Mouse (Mus musculus): ENCODE data around the gene Selenov. TPM values are rescaled to one million over a fixed set of nuclear protein-coding genes. Genes with fewer than 3 reads are reported as not detected.
A peak's percentile ranks its signal among the peaks of the same experiment; 100 is the strongest.

The Selenov gene
- polyA plus RNA-seq, 1 experiment = not detected

- Histone ChIP-seq H3K36me3 (ENCODE audit: control insufficient read depth, insufficient read depth, low read length) (peaks cover 8% of the 10 kb centered on the region), H3K4me3 (ENCODE audit: insufficient read depth, low read depth, low read length) (no peak overlapping the region), H3K27me3 (replicated peaks; ENCODE audit: control insufficient read depth, insufficient read depth, low read length) (no peaks in the 10 kb centered on the region), H3K4me1 (ENCODE audit: control insufficient read depth, insufficient read depth, low read length) (no peaks in the 10 kb centered on the region), H3K27ac (ENCODE audit: insufficient read depth, low read depth, low read length) (no peak overlapping the region)
- TF ChIP-seq CTCF (conservative IDR thresholded peaks at IDR 0.05; ENCODE audit: insufficient read depth, insufficient read length, low read depth, low read length) (no peak), POLR2A (IDR thresholded peaks at IDR 0.05; ENCODE audit: low read depth, low read length) (no peak)
- no peak for DNase-seq
- 83% methylated on average over 4 of the region's 4 CpGs for WGBS
Observed at GRCm38 (mm10) chr7:28326457-28326856, 35.5 kb upstream of the Selenov start.

- no peak overlapping the region for H3K27ac ChIP-seq (ENCODE audit: insufficient read depth, low read depth, low read length)
- TF ChIP-seq POLR2A (IDR thresholded peaks at IDR 0.05; ENCODE audit: low read depth, low read length) (no peak), CTCF (conservative IDR thresholded peaks at IDR 0.05; ENCODE audit: insufficient read depth, insufficient read length, low read depth, low read length) (no peak)
- H3K4me3 ChIP-seq (ENCODE audit: insufficient read depth, low read depth, low read length) = no peak overlapping the region
- no peaks in the 10 kb centered on the region for H3K27me3 ChIP-seq (replicated peaks; ENCODE audit: control insufficient read depth, insufficient read depth, low read length)
- H3K36me3 ChIP-seq (ENCODE audit: control insufficient read depth, insufficient read depth, low read length) = peaks cover 6% of the 10 kb centered on the region
- DNase-seq = no peak
- WGBS = 96% methylated on average over 8 of the region's 8 CpGs
- no peaks in the 10 kb centered on the region for H3K4me1 ChIP-seq (ENCODE audit: control insufficient read depth, insufficient read depth, low read length)
Observed at GRCm38 (mm10) chr7:28325293-28325692, 34.3 kb upstream of the Selenov start.

- peaks cover 6% of the 10 kb centered on the region; the same call in 1 of the 2 replicates for H3K36me3 ChIP-seq (ENCODE audit: control insufficient read depth, insufficient read depth, low read length)
- H3K27me3 ChIP-seq (replicated peaks; ENCODE audit: control insufficient read depth, insufficient read depth, low read length) = no peaks in the 10 kb centered on the region
- no peak overlapping the region for H3K27ac ChIP-seq (ENCODE audit: insufficient read depth, low read depth, low read length)
- H3K4me3 ChIP-seq (ENCODE audit: insufficient read depth, low read depth, low read length) = no peak overlapping the region
- peak; percentile 57 for DNase-seq
- no peaks in the 10 kb centered on the region for H3K4me1 ChIP-seq (ENCODE audit: control insufficient read depth, insufficient read depth, low read length)
- WGBS = 67% methylated on average over 15 of the region's 15 CpGs
- TF ChIP-seq CTCF (conservative IDR thresholded peaks at IDR 0.05; ENCODE audit: insufficient read depth, insufficient read length, low read depth, low read length) (no peak), POLR2A (IDR thresholded peaks at IDR 0.05; ENCODE audit: low read depth, low read length) (no peak)
Observed at GRCm38 (mm10) chr7:28321974-28322720, 31.2 kb upstream of the Selenov start.

- no peak for TF ChIP-seq POLR2A (IDR thresholded peaks at IDR 0.05; ENCODE audit: low read depth, low read length)
- TF ChIP-seq CTCF (conservative IDR thresholded peaks at IDR 0.05; ENCODE audit: insufficient read depth, insufficient read length, low read depth, low read length) = no peak
- no peak overlapping the region for H3K4me3 ChIP-seq (ENCODE audit: insufficient read depth, low read depth, low read length)
- peaks cover 5% of the 10 kb centered on the region; the same call in 1 of the 2 replicates for H3K36me3 ChIP-seq (ENCODE audit: control insufficient read depth, insufficient read depth, low read length)
- WGBS = 89% methylated on average over 17 of the region's 17 CpGs
- no peak for DNase-seq
- H3K4me1 ChIP-seq (ENCODE audit: control insufficient read depth, insufficient read depth, low read length) = no peaks in the 10 kb centered on the region
- H3K27me3 ChIP-seq (replicated peaks; ENCODE audit: control insufficient read depth, insufficient read depth, low read length) = no peaks in the 10 kb centered on the region
- H3K27ac ChIP-seq (ENCODE audit: insufficient read depth, low read depth, low read length) = no peak overlapping the region
Observed at GRCm38 (mm10) chr7:28318714-28319113, 27.7 kb upstream of the Selenov start.

GRCm38 (mm10) chr7:28318036-28318435, 27.1 kb upstream of the Selenov start:
- H3K27ac ChIP-seq (ENCODE audit: insufficient read depth, low read depth, low read length) = no peak overlapping the region
- no peak overlapping the region for H3K4me3 ChIP-seq (ENCODE audit: insufficient read depth, low read depth, low read length)
- 86% methylated on average over 3 of the region's 3 CpGs for WGBS
- no peaks in the 10 kb centered on the region for H3K27me3 ChIP-seq (replicated peaks; ENCODE audit: control insufficient read depth, insufficient read depth, low read length)
- peaks cover 3% of the 10 kb centered on the region; the same call in 1 of the 2 replicates for H3K36me3 ChIP-seq (ENCODE audit: control insufficient read depth, insufficient read depth, low read length)
- TF ChIP-seq POLR2A (IDR thresholded peaks at IDR 0.05; ENCODE audit: low read depth, low read length) = no peak
- TF ChIP-seq CTCF (conservative IDR thresholded peaks at IDR 0.05; ENCODE audit: insufficient read depth, insufficient read length, low read depth, low read length) = no peak
- no peaks in the 10 kb centered on the region for H3K4me1 ChIP-seq (ENCODE audit: control insufficient read depth, insufficient read depth, low read length)
- DNase-seq = no peak

- TF ChIP-seq POLR2A (IDR thresholded peaks at IDR 0.05; ENCODE audit: low read depth, low read length) = peak; percentile 29
- 0 out of 2 replicates have a peak, but pooled peaks have one; percentile 4 for TF ChIP-seq CTCF (conservative IDR thresholded peaks at IDR 0.05; ENCODE audit: insufficient read depth, insufficient read length, low read depth, low read length)
- Histone ChIP-seq H3K27me3 (replicated peaks; ENCODE audit: control insufficient read depth, insufficient read depth, low read length) (no peaks in the 10 kb centered on the region), H3K36me3 (ENCODE audit: control insufficient read depth, insufficient read depth, low read length) (peaks cover 2% of the 10 kb centered on the region; the same call in 1 of the 2 replicates), H3K27ac (ENCODE audit: insufficient read depth, low read depth, low read length) (no peak within 1 kb of the TSS), H3K4me1 (ENCODE audit: control insufficient read depth, insufficient read depth, low read length) (peaks cover 4% of the 10 kb centered on the region; the same call in 1 of the 2 replicates), H3K4me3 (ENCODE audit: insufficient read depth, low read depth, low read length) (peak within 1 kb of the TSS; percentile 73)
- WGBS = under 1% methylated on average over 45 of the region's 45 CpGs
- peak; percentile 99 for DNase-seq
Observed at GRCm38 (mm10) chr7:28311926-28312543, 21.0 kb upstream of the Selenov start, which contains the start of gene Timm50. Gene Timm50, minus strand, starts transcription at chr7:28312072.
